Mouse (Mus musculus) forebrain, embryonic 14.5 days (tissue): ENCODE data around the gene Vps13d. TPM values are rescaled to one million over a fixed set of nuclear protein-coding genes. Genes with fewer than 3 reads are reported as not detected.

ENCODE experiments used
- ATAC-seq: fragments of 200-750 bp; cut with Nextera tagmentation; 2 replicates; pipeline ENCODE4 v1.8.0; 2017; ENCODE audit warnings: mild to moderate bottlenecking, moderate library complexity
- DNase-seq: peaks from one replicate; pipeline ENCODE4 v3.0.0-alpha.2; 2015; ENCODE audit warnings: low spot score
- H3K27ac ChIP-seq: fragments of 300-500 bp; sonication (generic); 2 replicates; pipeline ENCODE4 v1.5.1; 2014; ENCODE audit warnings: low read depth, mild to moderate bottlenecking, control low read depth, low read length, moderate library complexity
- H3K27me3 ChIP-seq: fragments of 300-500 bp; sonication (generic); replicated peaks from 2 replicates; pipeline ENCODE4 v1.6.1; 2014; ENCODE audit warnings: low read length, control low read depth, mixed read lengths; ENCODE audit not compliant: control insufficient read depth, insufficient read depth
- H3K36me3 ChIP-seq: fragments of 300-500 bp; sonication (generic); 2 replicates; pipeline ENCODE4 v1.6.1; 2014; ENCODE audit warnings: low read length, control low read depth; ENCODE audit not compliant: control insufficient read depth, insufficient read depth
- H3K4me1 ChIP-seq: fragments of 300-500 bp; sonication (generic); 2 replicates; pipeline ENCODE4 v1.6.1; 2014; ENCODE audit warnings: antibody characterized with exemption, low read length, control low read depth; ENCODE audit not compliant: control insufficient read depth, insufficient read depth
- H3K4me2 ChIP-seq: fragments of 300-500 bp; sonication (generic); 2 replicates; pipeline ENCODE4 v1.6.1; 2014; ENCODE audit warnings: mild to moderate bottlenecking, control low read depth, low read length
- H3K4me3 ChIP-seq: fragments of 300-500 bp; sonication (generic); 2 replicates; pipeline ENCODE4 v1.5.1; 2014; ENCODE audit warnings: low read depth, low read length, control low read depth
- H3K9ac ChIP-seq: fragments of 300-500 bp; sonication (generic); 2 replicates; pipeline ENCODE4 v1.6.1; 2014; ENCODE audit warnings: mild to moderate bottlenecking, low read length, control low read depth, moderate library complexity
- H3K9me3 ChIP-seq: fragments of 300-500 bp; sonication (generic); replicated peaks from 2 replicates; pipeline ENCODE4 v1.6.1; 2016; ENCODE audit warnings: low read length, control low read depth, mixed read lengths; ENCODE audit not compliant: control insufficient read depth
- WGBS: fragments of 180-500 bp; shearing (Covaris S2); extraction: QIAGEN DNeasy Blood & Tissue Kit; methylation state at CpG from one replicate; pipeline ENCODE4 v1.1.7; 2014; 5-methylcytosine and 5-hydroxymethylcytosine counted together
- polyA plus RNA-seq: library from polyadenylated mRNA; unstranded; fragments of >200 nt; fragmentation: Nextera tagmentation; extraction: Ambion mirVana; gene quantifications from 2 replicates; pipeline ENCODE4 v1.2.1, GENCODE M21; 2014

The Vps13d gene
- polyA plus RNA-seq, 1 experiment from 2014 or later: 9.0 TPM

GRCm38 (mm10) chr4:144953421-144953820 lies 241.4 kb downstream of the Vps13d start:
- no peaks in the 10 kb centered on the region for H3K9me3 ChIP-seq
- ATAC-seq: no peak
- DNase-seq: no peak
- 96% methylated on average over 1 of the region's 1 CpGs for WGBS
- no peaks in the 10 kb centered on the region for H3K36me3 ChIP-seq
- H3K4me3 ChIP-seq: no peak overlapping the region
- H3K9ac ChIP-seq: no peak overlapping the region
- 0 out of 2 replicates have a peak, but pooled peaks cover 2% of the 10 kb centered on the region for H3K4me1 ChIP-seq
- H3K27me3 ChIP-seq: no peaks in the 10 kb centered on the region
- H3K4me2 ChIP-seq: no peak overlapping the region
- no peak overlapping the region for H3K27ac ChIP-seq

- H3K4me3 ChIP-seq: no peak overlapping the region
- 79% methylated on average over 7 of the region's 7 CpGs for WGBS
- H3K9me3 ChIP-seq: no peaks in the 10 kb centered on the region
- H3K36me3 ChIP-seq: no peaks in the 10 kb centered on the region
- DNase-seq: peak; percentile 53
- H3K4me2 ChIP-seq: no peak overlapping the region
- 0 out of 2 replicates have a peak, but pooled peaks cover 2% of the 10 kb centered on the region for H3K4me1 ChIP-seq
- no peak overlapping the region for H3K27ac ChIP-seq
- H3K27me3 ChIP-seq: no peaks in the 10 kb centered on the region
- no peak overlapping the region for H3K9ac ChIP-seq
- ATAC-seq: no peak
These were observed 242.9 kb downstream of the Vps13d start for GRCm38 (mm10) chr4:144951859-144952258.

DNA sequence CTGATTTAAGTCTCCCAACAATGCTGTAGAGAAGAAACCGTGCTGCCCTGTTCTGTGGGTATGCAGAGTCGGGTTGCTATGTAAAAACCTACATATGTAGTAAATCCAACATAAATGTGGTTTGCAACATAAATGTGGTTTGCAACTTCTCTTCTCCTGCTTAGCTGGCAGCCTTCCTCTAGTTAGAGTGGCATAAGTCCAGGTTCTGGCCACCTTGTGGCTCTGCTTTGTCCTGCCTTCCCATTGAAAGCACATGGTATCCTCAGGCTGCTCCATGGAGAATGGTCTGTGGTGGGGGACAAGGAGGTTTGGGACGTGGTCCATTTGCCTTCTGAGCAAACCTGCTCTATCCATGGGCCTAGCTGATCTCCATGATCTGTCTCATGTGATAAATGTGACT lies 243.9 kb downstream of the Vps13d start:
- ATAC-seq (no peak), DNase-seq (no peak)
- Histone ChIP-seq H3K4me2 (no peak overlapping the region), H3K9me3 (no peaks in the 10 kb centered on the region), H3K9ac (no peak overlapping the region), H3K27ac (no peak overlapping the region), H3K27me3 (no peaks in the 10 kb centered on the region), H3K36me3 (no peaks in the 10 kb centered on the region), H3K4me3 (no peak overlapping the region), H3K4me1 (0 out of 2 replicates have a peak, but pooled peaks cover 2% of the 10 kb centered on the region)
- WGBS: 93% methylated on average over 3 of the region's 3 CpGs

DNA sequence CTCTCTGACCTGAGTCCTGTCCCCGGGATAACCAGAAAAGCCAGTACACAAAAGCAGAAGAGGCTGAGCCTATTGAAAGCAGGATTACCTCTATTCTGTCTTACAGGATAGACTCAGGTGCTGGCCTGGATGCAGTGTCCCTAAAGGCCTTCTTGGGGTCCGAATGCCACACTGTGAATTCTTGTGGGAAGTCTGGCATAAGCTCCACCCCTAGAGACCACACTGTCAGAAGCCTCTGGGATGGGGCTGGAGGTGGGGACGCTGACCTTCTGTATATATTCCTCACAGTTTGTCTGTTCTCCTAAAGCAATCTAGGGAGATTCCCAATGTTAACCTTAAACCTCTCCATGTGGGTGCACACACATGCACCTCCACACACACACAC lies 244.5 kb downstream of the Vps13d start:
- Histone ChIP-seq H3K27me3 (no peaks in the 10 kb centered on the region), H3K36me3 (no peaks in the 10 kb centered on the region), H3K9me3 (no peaks in the 10 kb centered on the region), H3K4me2 (no peak overlapping the region), H3K27ac (no peak overlapping the region), H3K4me3 (no peak overlapping the region), H3K4me1 (0 out of 2 replicates have a peak, but pooled peaks cover 2% of the 10 kb centered on the region), H3K9ac (no peak overlapping the region)
- 61% methylated on average over 3 of the region's 3 CpGs for WGBS
- DNase-seq: no peak
- ATAC-seq: no peak

DNA sequence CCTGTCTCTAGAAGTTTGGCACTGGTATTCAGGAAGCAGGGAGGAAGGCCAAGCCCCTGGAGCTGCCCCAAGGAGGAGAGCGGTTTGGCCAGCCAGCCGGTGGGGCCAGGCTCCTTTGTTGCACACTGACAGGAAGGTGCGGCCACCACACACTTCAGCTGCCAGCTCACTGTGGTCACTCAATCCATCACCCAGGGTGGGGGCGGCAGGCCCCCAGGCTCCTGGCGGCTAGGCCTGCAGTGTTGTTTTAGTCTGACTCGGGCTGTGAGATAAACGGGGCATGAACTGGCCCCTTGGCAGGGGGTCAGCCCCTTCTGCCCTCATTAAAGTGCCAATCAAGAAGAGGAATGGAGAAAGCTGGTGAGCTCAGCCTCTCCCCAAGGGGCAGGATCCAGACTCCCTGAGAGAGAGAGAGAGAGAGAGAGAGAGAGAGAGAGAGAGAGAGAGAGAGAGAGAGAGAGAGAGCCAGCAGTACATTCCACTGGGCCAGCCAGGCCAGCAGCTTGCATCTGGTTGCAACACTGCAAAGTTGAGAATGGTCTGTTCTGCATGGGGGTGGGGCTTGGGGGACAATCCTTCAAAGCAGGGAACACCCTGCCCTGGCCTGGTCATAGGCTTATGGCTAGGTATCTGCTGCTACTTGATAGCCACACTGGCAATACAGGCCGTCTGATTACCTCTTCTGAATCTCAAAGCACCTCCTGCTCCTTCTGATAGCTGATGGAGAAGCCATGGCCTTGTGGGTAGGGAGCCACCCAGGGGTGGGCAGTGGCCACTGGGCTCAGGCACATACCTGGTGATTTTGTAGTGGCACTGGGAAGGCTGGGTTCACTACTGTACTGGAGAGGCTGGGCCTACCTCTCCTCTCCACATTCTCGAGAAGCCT lies 245.1 kb downstream of the Vps13d start:
- DNase-seq (no peak), ATAC-seq (peak; percentile 32; the same call in 1 of the 2 replicates)
- WGBS: 15% methylated on average over 9 of the region's 9 CpGs

DNA sequence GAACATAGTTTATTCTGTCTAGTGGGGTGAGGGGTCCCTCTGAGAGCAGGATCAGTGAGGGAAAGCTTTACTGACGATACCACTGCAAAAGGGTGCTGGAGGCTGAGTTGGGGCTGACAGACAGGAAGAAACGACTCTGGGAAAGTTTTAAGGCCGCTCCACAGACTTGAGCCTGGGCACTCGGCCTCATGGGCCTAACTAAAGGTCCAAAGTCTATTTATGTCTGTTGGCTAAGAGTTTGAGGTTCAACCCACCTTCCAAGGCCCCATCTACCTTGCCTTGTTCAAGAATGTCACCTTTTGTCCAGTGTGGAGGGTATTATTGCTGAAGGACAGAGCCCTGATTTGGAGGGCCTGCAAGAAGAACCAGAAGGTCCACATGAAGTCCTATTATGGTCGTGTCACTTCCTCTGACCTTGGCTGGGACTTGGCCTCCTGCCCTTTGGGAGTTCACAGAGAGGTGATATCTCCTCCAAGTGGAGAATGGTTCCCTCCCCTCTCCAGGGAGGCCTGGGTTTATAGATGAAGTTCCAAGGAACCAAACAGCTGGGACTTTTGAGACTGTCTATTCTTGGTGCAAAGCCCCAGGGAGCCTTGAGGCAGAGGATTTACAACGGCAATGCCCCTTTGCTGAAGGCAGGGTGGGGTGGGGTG lies 246.9 kb downstream of the Vps13d start:
- Histone ChIP-seq H3K4me3 (no peak overlapping the region), H3K4me2 (no peak overlapping the region), H3K27ac (no peak overlapping the region), H3K27me3 (no peaks in the 10 kb centered on the region), H3K36me3 (no peaks in the 10 kb centered on the region), H3K4me1 (0 out of 2 replicates have a peak, but pooled peaks cover 2% of the 10 kb centered on the region), H3K9me3 (no peaks in the 10 kb centered on the region), H3K9ac (no peak overlapping the region)
- no peak for DNase-seq
- 81% methylated on average over 6 of the region's 6 CpGs for WGBS
- ATAC-seq: no peak

More for the DNA sequence above, 245.1 kb downstream of the Vps13d start:
- no peak overlapping the region for H3K4me3 ChIP-seq
- no peaks in the 10 kb centered on the region for H3K9me3 ChIP-seq
- no peak overlapping the region for H3K27ac ChIP-seq
- H3K4me1 ChIP-seq: 0 out of 2 replicates have a peak, but pooled peaks cover 2% of the 10 kb centered on the region
- no peaks in the 10 kb centered on the region for H3K27me3 ChIP-seq
- no peak overlapping the region for H3K4me2 ChIP-seq
- H3K9ac ChIP-seq: no peak overlapping the region; the same call in 1 of the 2 replicates
- H3K36me3 ChIP-seq: no peaks in the 10 kb centered on the region

DNA sequence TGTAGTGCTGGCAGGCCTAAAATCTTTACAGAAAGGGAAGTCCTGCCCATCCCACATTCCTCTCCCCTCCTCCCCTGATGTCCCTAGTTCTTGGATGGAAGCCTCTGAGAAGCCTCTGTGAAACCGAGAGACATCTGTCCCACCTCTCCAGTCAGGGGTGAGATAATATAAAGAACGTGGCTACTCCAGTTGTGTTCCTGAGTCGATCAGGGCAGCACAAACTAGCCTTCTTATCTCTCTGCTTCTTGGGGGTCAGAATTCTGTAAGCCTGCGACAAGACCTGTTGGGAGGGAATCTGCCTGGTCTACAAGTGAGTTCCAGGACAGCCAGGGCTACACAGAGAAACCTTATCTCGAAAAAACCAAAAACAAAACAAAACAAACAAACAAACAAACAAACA lies 251.5 kb downstream of the Vps13d start:
- no peak overlapping the region for H3K4me2 ChIP-seq
- H3K36me3 ChIP-seq: no peaks in the 10 kb centered on the region
- ATAC-seq (no peak), DNase-seq (no peak)
- no peak overlapping the region for H3K9ac ChIP-seq
- H3K9me3 ChIP-seq: no peaks in the 10 kb centered on the region
- no peak overlapping the region for H3K27ac ChIP-seq
- H3K4me3 ChIP-seq: no peak overlapping the region
- no peaks in the 10 kb centered on the region for H3K27me3 ChIP-seq
- 89% methylated on average over 5 of the region's 5 CpGs for WGBS
- no peaks in the 10 kb centered on the region for H3K4me1 ChIP-seq

- H3K9ac ChIP-seq: no peak overlapping the region
- H3K9me3 ChIP-seq: no peaks in the 10 kb centered on the region
- H3K27ac ChIP-seq: no peak overlapping the region
- ATAC-seq (no peak), DNase-seq (no peak)
- no peaks in the 10 kb centered on the region for H3K4me1 ChIP-seq
- 92% methylated on average over 3 of the region's 3 CpGs for WGBS
- no peaks in the 10 kb centered on the region for H3K27me3 ChIP-seq
- H3K36me3 ChIP-seq: no peaks in the 10 kb centered on the region
- no peak overlapping the region for H3K4me3 ChIP-seq
- H3K4me2 ChIP-seq: no peak overlapping the region
These were observed 252.4 kb downstream of the Vps13d start for GRCm38 (mm10) chr4:144942433-144942832.
